Mouse (Mus musculus): Measurements from ENCODE around the gene 4930452B06Rik. TPM values are rescaled to one million over a fixed set of nuclear protein-coding genes. Genes with fewer than 3 reads are reported as not detected.
A peak's percentile ranks its signal among the peaks of the same experiment; 100 is the strongest.

Gene 4930452B06Rik
- 8.9 and 9.7 TPM in 2 replicates for polyA plus RNA-seq (2015; fragmentation: Nextera tagmentation; extraction: Ambion mirVana)

DNA sequence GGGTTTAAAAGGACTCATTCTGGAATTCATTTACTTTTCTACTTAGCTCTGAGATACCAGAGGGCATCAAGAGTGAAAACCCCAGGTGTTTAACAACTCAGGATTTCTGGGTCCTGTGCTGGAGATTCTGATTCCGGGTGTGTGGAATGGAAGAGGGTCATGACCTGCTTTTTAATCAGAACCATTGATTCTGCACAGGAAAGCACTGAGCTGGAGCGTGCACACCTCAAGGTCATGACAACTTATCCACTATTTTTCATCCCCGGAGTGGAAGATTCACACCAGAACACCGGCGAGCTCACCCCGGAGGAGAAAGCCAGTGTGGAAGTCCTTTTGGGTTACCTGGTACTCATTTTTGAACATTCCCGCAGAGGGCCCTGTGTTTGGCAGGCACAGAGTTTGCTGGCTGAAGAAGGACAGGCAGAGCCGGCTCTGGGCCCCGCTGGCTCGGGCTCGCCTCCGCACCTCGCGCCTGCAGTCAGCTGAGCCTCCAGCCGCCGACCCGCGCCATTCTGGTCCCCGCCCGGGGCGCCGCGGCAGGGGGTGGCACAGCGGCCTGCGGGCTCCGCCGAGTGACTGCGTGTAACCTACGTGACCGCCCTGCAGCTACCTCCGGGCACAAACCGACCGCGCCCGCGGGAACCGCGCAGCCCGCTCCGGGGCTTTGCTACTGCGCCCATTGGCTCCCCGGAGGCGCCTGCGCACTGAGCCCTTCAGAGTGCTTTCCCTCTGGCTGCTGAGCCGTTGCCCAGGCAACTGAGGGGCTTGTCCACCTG, at the start of gene 4930452B06Rik:
Gene 4930452B06Rik (minus strand): TSS at position 605 of the 776 bp plus-strand sequence.
- no peaks in the 10 kb centered on the region for H3K27me3 ChIP-seq
- peak within 1 kb of the TSS; percentile 81 for H3K9ac ChIP-seq
- no peaks in the 10 kb centered on the region for H3K9me3 ChIP-seq (replicated peaks)
- under 1% methylated on average over 38 of the region's 45 CpGs for WGBS
- H3K36me3 ChIP-seq (ENCODE audit: poor library complexity, severe bottlenecking), result no peaks in the 10 kb centered on the region
- peak within 1 kb of the TSS; percentile 74 for H3K4me2 ChIP-seq
- H3K4me3 ChIP-seq, result peak within 1 kb of the TSS; percentile 70
- no peak within 1 kb of the TSS for H3K27ac ChIP-seq
- ATAC-seq, result peak; percentile 99
- peaks cover 6% of the 10 kb centered on the region for H3K4me1 ChIP-seq

DNA sequence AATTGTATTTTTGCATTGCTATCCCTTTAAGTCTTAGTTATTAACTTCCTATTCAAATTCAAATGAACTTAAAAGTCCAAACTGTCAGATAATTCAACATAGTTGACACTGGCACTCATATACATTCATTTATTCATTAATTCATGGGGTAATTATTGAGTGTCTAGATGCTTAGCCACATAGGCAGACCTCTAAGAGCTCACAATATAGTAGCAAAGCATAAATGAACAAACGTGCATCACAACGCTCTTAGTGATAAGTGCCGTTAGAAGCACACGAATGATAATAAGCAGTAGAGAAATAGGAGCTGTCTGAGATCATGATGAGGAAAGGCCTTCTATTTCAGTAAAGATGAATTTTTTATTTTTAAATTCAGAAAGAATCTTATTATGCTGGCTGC, 46.6 kb upstream of the 4930452B06Rik start:
- H3K27me3 ChIP-seq, result no peaks in the 10 kb centered on the region
- H3K4me2 ChIP-seq, result no peak overlapping the region
- H3K9me3 ChIP-seq (replicated peaks), result no peaks in the 10 kb centered on the region
- ATAC-seq, result peak; percentile 59; the same call in 1 of the 2 replicates
- H3K36me3 ChIP-seq (ENCODE audit: poor library complexity, severe bottlenecking), result no peaks in the 10 kb centered on the region
- no peak overlapping the region for H3K27ac ChIP-seq
- WGBS, result 65% methylated on average over 4 of the region's 4 CpGs
- H3K9ac ChIP-seq, result no peak overlapping the region
- no peaks in the 10 kb centered on the region for H3K4me1 ChIP-seq
- H3K4me3 ChIP-seq, result no peak overlapping the region

DNA sequence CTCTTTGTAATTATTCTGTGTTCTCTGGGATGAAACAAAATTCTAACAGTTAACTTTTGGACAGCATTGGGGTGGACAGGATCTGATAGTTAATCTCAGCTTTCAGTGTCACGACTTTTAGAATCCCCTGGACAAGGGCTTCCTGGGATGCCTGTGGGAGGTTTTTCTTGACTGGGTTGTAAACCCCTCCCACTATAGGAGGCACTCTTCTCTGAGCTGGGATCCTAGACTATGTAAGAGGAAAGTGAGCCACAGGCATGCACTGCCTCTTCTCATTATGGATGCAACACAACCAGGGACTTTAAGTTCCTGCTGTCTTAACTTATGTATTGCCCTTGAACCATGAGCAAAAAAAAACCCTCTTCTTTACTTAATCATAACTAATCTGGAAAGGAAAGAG, 23.4 kb upstream of the 4930452B06Rik start:
- H3K36me3 ChIP-seq (ENCODE audit: poor library complexity, severe bottlenecking), result no peaks in the 10 kb centered on the region
- no peak overlapping the region for H3K4me3 ChIP-seq
- H3K9me3 ChIP-seq (replicated peaks), result no peaks in the 10 kb centered on the region
- H3K4me2 ChIP-seq, result no peak overlapping the region
- H3K4me1 ChIP-seq, result no peaks in the 10 kb centered on the region
- H3K27me3 ChIP-seq, result no peaks in the 10 kb centered on the region
- no peak for ATAC-seq
- 6% methylated on average over 1 of the region's 1 CpGs for WGBS
- H3K9ac ChIP-seq, result no peak overlapping the region
- H3K27ac ChIP-seq, result no peak overlapping the region

DNA sequence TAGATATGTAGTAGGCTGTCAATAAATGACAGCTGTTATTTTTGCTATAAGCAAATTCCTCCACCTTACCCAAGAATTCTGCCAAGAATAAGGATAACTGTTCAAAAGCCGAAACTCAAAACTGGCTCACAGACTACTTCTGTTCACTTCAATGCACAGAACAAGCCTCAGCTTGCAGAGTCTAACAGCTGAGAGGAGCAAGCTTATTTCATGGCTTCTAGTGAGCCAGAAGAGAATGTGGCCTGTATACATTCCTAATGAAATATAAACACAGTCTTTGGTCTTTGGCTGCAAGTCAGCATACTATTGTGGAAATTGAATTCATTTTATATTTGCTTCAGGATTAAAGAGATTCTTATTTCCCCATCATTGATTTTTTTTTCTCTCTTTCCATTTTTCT, 22.4 kb upstream of the 4930452B06Rik start:
- WGBS, result 60% methylated on average over 1 of the region's 1 CpGs
- Histone ChIP-seq H3K9me3 (replicated peaks) (no peaks in the 10 kb centered on the region), H3K4me3 (no peak overlapping the region), H3K9ac (no peak overlapping the region), H3K4me1 (no peaks in the 10 kb centered on the region), H3K4me2 (no peak overlapping the region), H3K36me3 (ENCODE audit: poor library complexity, severe bottlenecking) (no peaks in the 10 kb centered on the region), H3K27ac (no peak overlapping the region), H3K27me3 (no peaks in the 10 kb centered on the region)
- ATAC-seq, result no peak

DNA sequence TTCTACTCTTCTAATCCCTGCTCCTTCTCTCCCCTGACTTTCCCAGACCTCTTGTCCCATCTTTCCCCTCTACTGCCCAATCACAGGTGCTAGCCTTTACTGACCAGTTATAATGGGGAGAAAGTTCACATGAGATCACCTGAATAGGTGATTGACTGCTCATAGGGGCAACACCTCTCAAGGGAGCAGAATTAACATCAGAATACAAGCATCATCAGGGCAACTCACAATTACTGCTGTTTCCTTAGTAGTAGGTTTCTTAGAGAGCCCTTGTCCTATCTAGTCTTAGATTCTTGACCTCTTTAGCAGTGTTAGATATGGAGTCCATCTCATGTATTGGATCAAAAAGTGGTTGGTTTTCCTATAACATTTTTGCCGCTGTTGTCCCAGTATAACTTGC, 20.1 kb upstream of the 4930452B06Rik start:
- Histone ChIP-seq H3K27ac (no peak overlapping the region), H3K36me3 (ENCODE audit: poor library complexity, severe bottlenecking) (no peaks in the 10 kb centered on the region), H3K9ac (no peak overlapping the region), H3K27me3 (no peaks in the 10 kb centered on the region), H3K9me3 (replicated peaks) (no peaks in the 10 kb centered on the region), H3K4me3 (no peak overlapping the region), H3K4me2 (no peak overlapping the region), H3K4me1 (no peaks in the 10 kb centered on the region)
- WGBS, result 100% methylated on average over 1 of the region's 1 CpGs
- no peak for ATAC-seq

DNA sequence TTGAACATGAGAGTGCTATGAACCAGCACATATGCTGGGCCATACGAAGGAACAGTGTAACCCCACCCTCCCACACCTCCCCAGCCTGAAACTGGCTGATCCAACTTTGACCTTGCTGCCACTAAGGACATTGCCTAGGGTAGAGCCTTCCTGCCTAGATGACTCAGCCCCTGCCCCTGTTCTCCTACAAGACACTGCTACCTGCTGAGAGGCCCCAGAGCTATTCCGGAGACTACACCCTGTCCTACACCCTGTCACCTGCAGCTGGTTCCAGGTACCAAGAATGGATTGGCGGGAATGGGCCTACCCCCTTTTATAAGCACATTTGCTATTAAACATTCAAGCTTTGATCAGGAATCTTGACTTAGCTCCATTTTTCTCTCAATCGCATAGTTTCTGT, 13.9 kb upstream of the 4930452B06Rik start:
- H3K9me3 ChIP-seq (replicated peaks), result no peaks in the 10 kb centered on the region
- no peak overlapping the region for H3K9ac ChIP-seq
- H3K27me3 ChIP-seq, result no peaks in the 10 kb centered on the region
- 92% methylated on average over 4 of the region's 4 CpGs for WGBS
- no peak for ATAC-seq
- no peaks in the 10 kb centered on the region for H3K4me1 ChIP-seq
- no peaks in the 10 kb centered on the region for H3K36me3 ChIP-seq (ENCODE audit: poor library complexity, severe bottlenecking)
- H3K4me2 ChIP-seq, result no peak overlapping the region
- no peak overlapping the region for H3K27ac ChIP-seq
- H3K4me3 ChIP-seq, result no peak overlapping the region

GRCm38 (mm10) chr14:8660359-8660758, 5.7 kb downstream of the 4930452B06Rik start:
- peaks cover 1% of the 10 kb centered on the region for H3K4me1 ChIP-seq
- H3K9me3 ChIP-seq (replicated peaks), result no peaks in the 10 kb centered on the region
- no peak overlapping the region for H3K27ac ChIP-seq
- ATAC-seq, result no peak
- no peak overlapping the region for H3K4me2 ChIP-seq
- H3K9ac ChIP-seq, result no peak overlapping the region
- H3K4me3 ChIP-seq, result no peak overlapping the region
- no peaks in the 10 kb centered on the region for H3K36me3 ChIP-seq (ENCODE audit: poor library complexity, severe bottlenecking)
- H3K27me3 ChIP-seq, result no peaks in the 10 kb centered on the region

DNA sequence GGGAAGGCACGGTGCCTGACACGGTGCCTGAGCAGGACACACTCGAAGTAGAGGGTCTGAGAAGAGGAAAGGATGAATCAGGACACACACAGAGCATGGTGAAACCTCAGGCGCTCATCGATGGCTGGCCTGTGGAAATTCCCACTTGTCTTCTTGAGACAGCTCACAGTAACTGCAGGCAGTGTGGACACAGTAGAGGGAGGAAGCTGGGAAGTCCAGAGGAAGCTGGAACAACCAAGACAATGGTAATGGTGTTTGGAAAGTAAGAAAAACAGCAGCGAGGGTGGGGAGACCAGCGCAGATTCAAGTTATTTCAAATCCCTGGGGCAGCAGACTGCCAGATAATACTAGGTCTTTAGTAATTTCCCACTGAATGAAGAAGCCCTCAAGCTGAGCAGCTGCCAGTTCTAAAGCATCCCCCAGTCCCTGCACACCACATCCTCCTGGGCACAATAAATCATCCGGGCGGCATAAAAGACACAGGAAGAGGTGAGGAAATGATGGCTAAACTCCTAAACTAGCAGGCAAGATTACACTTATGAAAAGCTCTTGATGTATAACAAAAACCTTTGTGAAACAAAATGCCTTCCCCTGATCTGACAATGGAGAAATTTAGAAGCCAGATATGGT, 24.3 kb downstream of the 4930452B06Rik start:
- 81% methylated on average over 9 of the region's 9 CpGs for WGBS

DNA sequence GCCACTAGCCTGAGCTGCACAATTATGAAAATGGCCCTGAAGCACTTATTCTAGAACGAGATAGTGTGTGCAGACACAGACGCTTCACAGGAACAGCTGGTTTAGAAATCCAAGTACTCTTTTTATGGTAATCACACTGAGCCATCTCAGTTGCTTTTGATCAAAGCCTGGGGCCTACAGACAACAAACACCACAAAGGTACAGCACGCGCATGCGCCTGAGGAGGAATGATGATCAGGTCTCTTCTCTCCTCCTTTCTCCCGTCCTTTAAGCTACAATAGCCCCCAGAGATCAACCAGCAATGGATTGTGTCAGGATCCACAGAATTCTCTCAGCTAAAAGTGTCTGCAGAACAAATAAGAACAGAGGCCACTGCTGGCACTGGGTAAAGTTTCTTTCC, 33.8 kb downstream of the 4930452B06Rik start:
- no peaks in the 10 kb centered on the region for H3K9me3 ChIP-seq (replicated peaks)
- no peaks in the 10 kb centered on the region for H3K4me1 ChIP-seq
- no peak overlapping the region for H3K4me3 ChIP-seq
- H3K36me3 ChIP-seq (ENCODE audit: poor library complexity, severe bottlenecking), result no peaks in the 10 kb centered on the region
- H3K27me3 ChIP-seq, result no peaks in the 10 kb centered on the region
- H3K4me2 ChIP-seq, result no peak overlapping the region
- no peak overlapping the region for H3K9ac ChIP-seq
- no peak overlapping the region for H3K27ac ChIP-seq
- ATAC-seq, result no peak
- 83% methylated on average over 6 of the region's 6 CpGs for WGBS

More for the DNA sequence above, 24.3 kb downstream of the 4930452B06Rik start:
- Histone ChIP-seq H3K27me3 (no peaks in the 10 kb centered on the region), H3K4me3 (no peak overlapping the region), H3K36me3 (ENCODE audit: poor library complexity, severe bottlenecking) (no peaks in the 10 kb centered on the region), H3K4me2 (no peak overlapping the region), H3K9me3 (replicated peaks) (no peaks in the 10 kb centered on the region), H3K27ac (no peak overlapping the region), H3K4me1 (no peaks in the 10 kb centered on the region), H3K9ac (no peak overlapping the region)
- no peak for ATAC-seq

DNA sequence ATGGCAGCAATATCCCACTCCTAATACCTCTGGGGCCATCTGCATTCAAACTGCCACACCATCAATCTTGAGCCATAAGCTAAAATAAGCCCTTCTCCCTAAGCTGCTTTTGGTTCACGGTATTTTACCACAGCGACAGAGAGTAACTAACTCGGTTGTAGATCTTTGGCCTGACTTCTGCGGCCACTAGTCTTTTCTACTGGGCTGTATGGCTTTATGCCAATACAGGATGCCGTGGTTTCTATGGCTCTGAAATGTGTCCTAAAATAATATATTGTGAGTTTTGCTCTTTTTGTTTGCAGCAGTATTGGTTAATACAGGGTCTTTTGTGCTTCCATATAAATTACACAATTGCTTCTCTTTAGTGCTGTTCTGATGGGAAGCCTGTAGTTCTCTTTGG, 37.6 kb downstream of the 4930452B06Rik start:
- ATAC-seq, result no peak
- 91% methylated on average over 5 of the region's 5 CpGs for WGBS
- no peaks in the 10 kb centered on the region for H3K9me3 ChIP-seq (replicated peaks)

GRCm38 (mm10) chr14:8627481-8627880, 38.6 kb downstream of the 4930452B06Rik start:
- H3K9me3 ChIP-seq (replicated peaks), result no peaks in the 10 kb centered on the region
- no peaks in the 10 kb centered on the region for H3K36me3 ChIP-seq (ENCODE audit: poor library complexity, severe bottlenecking)
- no peaks in the 10 kb centered on the region for H3K4me1 ChIP-seq
- H3K4me2 ChIP-seq, result no peak overlapping the region
- H3K27ac ChIP-seq, result no peak overlapping the region
- H3K27me3 ChIP-seq, result no peaks in the 10 kb centered on the region
- no peak overlapping the region for H3K4me3 ChIP-seq
- ATAC-seq, result no peak
- H3K9ac ChIP-seq, result no peak overlapping the region
- WGBS, result 79% methylated on average over 4 of the region's 4 CpGs

More for the DNA sequence above, 37.6 kb downstream of the 4930452B06Rik start:
- Histone ChIP-seq H3K36me3 (ENCODE audit: poor library complexity, severe bottlenecking) (no peaks in the 10 kb centered on the region), H3K4me1 (no peaks in the 10 kb centered on the region), H3K4me3 (no peak overlapping the region), H3K9ac (no peak overlapping the region), H3K27ac (no peak overlapping the region), H3K27me3 (no peaks in the 10 kb centered on the region), H3K4me2 (no peak overlapping the region)

GRCm38 (mm10) chr14:8621164-8621563, 44.9 kb downstream of the 4930452B06Rik start:
- 43% methylated on average over 6 of the region's 6 CpGs for WGBS
- Histone ChIP-seq H3K9ac (no peak overlapping the region), H3K4me2 (no peak overlapping the region), H3K27me3 (no peaks in the 10 kb centered on the region), H3K4me1 (0 out of 2 replicates have a peak, but pooled peaks cover 4% of the 10 kb centered on the region), H3K4me3 (no peak overlapping the region), H3K36me3 (ENCODE audit: poor library complexity, severe bottlenecking) (no peaks in the 10 kb centered on the region), H3K27ac (no peak overlapping the region), H3K9me3 (replicated peaks) (no peaks in the 10 kb centered on the region)
- no peak for ATAC-seq

All from forebrain, embryonic 13.5 days (tissue).